Mouse (Mus musculus): ENCODE results near the gene Irak4. TPM values are rescaled to one million over a fixed set of nuclear protein-coding genes. Genes with fewer than 3 reads are reported as not detected.

Gene Irak4
- polyA plus RNA-seq, 1 experiment from 2014 or later, result 2.0 TPM

- no peak overlapping the region for H3K4me3 ChIP-seq (ENCODE audit: low read depth, low read length)
- H3K4me1 ChIP-seq (ENCODE audit: control insufficient read depth, insufficient read depth, low read length), result 0 out of 2 replicates have a peak, but pooled peaks cover 2% of the 10 kb centered on the region
- peak; percentile 82 for DNase-seq (ENCODE audit: low spot score, missing footprints)
- no peak overlapping the region for H3K27ac ChIP-seq (ENCODE audit: low read depth, low read length)
- no peak overlapping the region for H3K4me2 ChIP-seq
- H3K9ac ChIP-seq (ENCODE audit: low read length), result no peak overlapping the region
- no peaks in the 10 kb centered on the region for H3K27me3 ChIP-seq (ENCODE audit: control insufficient read depth, insufficient read depth, low read length)
- no peak for ATAC-seq (ENCODE audit: low FRiP score)
- H3K36me3 ChIP-seq (ENCODE audit: control insufficient read depth, insufficient read depth, low read length), result no peaks in the 10 kb centered on the region
- H3K9me3 ChIP-seq (ENCODE audit: control insufficient read depth, low read length), result no peaks in the 10 kb centered on the region
- WGBS, result 85% methylated on average over 4 of the region's 4 CpGs
Measured at GRCm38 (mm10) chr15:94630553-94630952, 87.1 kb downstream of the Irak4 start.

Other genes starting within 250 kb of the Irak4 start
- gene Adamts20, start 78.2 kb upstream of the Irak4 start, polyA plus RNA-seq (2014; fragmentation: Nextera tagmentation; extraction: Ambion mirVana), result 3.1 and 3.5 TPM in 2 replicates
- 7.9 and 8.8 TPM in 2 replicates for gene Pus7l, start 96 bp upstream of the Irak4 start, polyA plus RNA-seq (2014; fragmentation: Nextera tagmentation; extraction: Ambion mirVana)
- gene Twf1, start 46.2 kb downstream of the Irak4 start, polyA plus RNA-seq (2014; fragmentation: Nextera tagmentation; extraction: Ambion mirVana), result 112 and 120 TPM in 2 replicates
- gene Tmem117, start 85.6 kb downstream of the Irak4 start, polyA plus RNA-seq (2014; fragmentation: Nextera tagmentation; extraction: Ambion mirVana), result 1.5 and 1.7 TPM in 2 replicates

Measured in midbrain, embryonic 11.5 days (tissue).